Mouse (Mus musculus): ENCODE data around the gene Ccdc184. TPM values are rescaled to one million over a fixed set of nuclear protein-coding genes. Genes with fewer than 3 reads are reported as not detected.

Gene Ccdc184
- total RNA-seq, 2 experiments from 2014 or later: not detected

GRCm38 (mm10) chr15:98213336-98213870, 46.4 kb downstream of the Ccdc184 start:
- peak; percentile 20; the same call in 1 of the 2 replicates for ATAC-seq (replicated peaks; ENCODE audit: poor library complexity, severe bottlenecking)

DNA sequence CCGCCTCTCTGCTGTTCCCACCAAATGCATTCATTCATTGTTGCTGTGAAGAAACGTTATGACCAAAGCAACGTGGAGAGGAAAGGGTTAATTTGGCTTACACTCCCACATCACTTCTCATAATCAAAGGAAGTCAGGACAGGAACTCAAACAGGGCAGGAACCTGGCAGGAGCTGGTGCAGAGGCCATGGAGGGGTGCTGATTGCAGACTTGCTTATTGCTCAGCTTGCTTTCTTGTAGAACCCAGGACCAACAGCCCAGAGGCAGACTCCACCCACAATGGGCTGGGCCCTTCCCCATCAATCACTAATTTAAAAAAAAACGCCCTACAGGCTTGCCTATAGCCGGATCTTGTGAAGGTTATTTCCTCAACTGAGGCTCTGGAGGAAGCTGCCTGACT, 47.2 kb downstream of the Ccdc184 start:
- no peak for ATAC-seq (replicated peaks; ENCODE audit: poor library complexity, severe bottlenecking)

Other genes with a start within 250 kb of the Ccdc184 start
- 48.8 and 61.7 TPM in 2 replicates for gene Tmem106c, start 203.0 kb upstream of the Ccdc184 start, total RNA-seq (2014; fragmentation: Nextera tagmentation)
- 29.0 and 32.7 TPM in 2 replicates for gene Tmem106c, start 203.0 kb upstream of the Ccdc184 start, total RNA-seq (2017)
- gene Col2a1, start 162.5 kb upstream of the Ccdc184 start, total RNA-seq (2014; fragmentation: Nextera tagmentation): not detected in 2 replicates
- not detected in 2 replicates for gene Col2a1, start 162.5 kb upstream of the Ccdc184 start, total RNA-seq (2017)
- gene Pfkm, start 74.6 kb upstream of the Ccdc184 start, total RNA-seq (2014; fragmentation: Nextera tagmentation): 9.5 and 11.5 TPM in 2 replicates
- 10.8 and 15.8 TPM in 2 replicates for gene Pfkm, start 74.6 kb upstream of the Ccdc184 start, total RNA-seq (2017)
- 82.1 and 83.1 TPM in 2 replicates for gene Senp1, start 73.4 kb upstream of the Ccdc184 start, total RNA-seq (2014; fragmentation: Nextera tagmentation)
- 60.5 and 66.6 TPM in 2 replicates for gene Senp1, start 73.4 kb upstream of the Ccdc184 start, total RNA-seq (2017)
- gene Asb8, start 1.5 kb upstream of the Ccdc184 start, total RNA-seq (2014; fragmentation: Nextera tagmentation): 27.8 and 31.3 TPM in 2 replicates
- gene Asb8, start 1.5 kb upstream of the Ccdc184 start, total RNA-seq (2017): 21.0 and 22.8 TPM in 2 replicates
- not detected in 2 replicates for gene Olfr288, start 28.4 kb downstream of the Ccdc184 start, total RNA-seq (2014; fragmentation: Nextera tagmentation)
- not detected in 2 replicates for gene Olfr288, start 28.4 kb downstream of the Ccdc184 start, total RNA-seq (2017)
- gene Gm44579, start 53.8 kb downstream of the Ccdc184 start, total RNA-seq (2014; fragmentation: Nextera tagmentation): not detected in 2 replicates
- gene Gm44579, start 53.8 kb downstream of the Ccdc184 start, total RNA-seq (2017): not detected in 2 replicates
- gene Olfr287, start 53.9 kb downstream of the Ccdc184 start, total RNA-seq (2014; fragmentation: Nextera tagmentation): not detected in 2 replicates
- gene Olfr287, start 53.9 kb downstream of the Ccdc184 start, total RNA-seq (2017): not detected in 2 replicates
- 0.36 TPM in 1 of 2 replicates, not detected in the other for gene Olfr286, start 67.3 kb downstream of the Ccdc184 start, total RNA-seq (2014; fragmentation: Nextera tagmentation)
- gene Olfr286, start 67.3 kb downstream of the Ccdc184 start, total RNA-seq (2017): 0.86 TPM in 1 of 2 replicates, not detected in the other
- not detected in 2 replicates for gene H1fnt, start 90.1 kb downstream of the Ccdc184 start, total RNA-seq (2014; fragmentation: Nextera tagmentation)
- gene H1fnt, start 90.1 kb downstream of the Ccdc184 start, total RNA-seq (2017): not detected in 2 replicates
- gene Zfp641, start 129.0 kb downstream of the Ccdc184 start, total RNA-seq (2014; fragmentation: Nextera tagmentation): not detected in 2 replicates
- not detected in 2 replicates for gene Zfp641, start 129.0 kb downstream of the Ccdc184 start, total RNA-seq (2017)
- not detected in 2 replicates for gene Olfr285, start 150.2 kb downstream of the Ccdc184 start, total RNA-seq (2014; fragmentation: Nextera tagmentation)
- gene Olfr285, start 150.2 kb downstream of the Ccdc184 start, total RNA-seq (2017): not detected in 2 replicates
- gene Olfr284, start 173.8 kb downstream of the Ccdc184 start, total RNA-seq (2014; fragmentation: Nextera tagmentation): not detected in 2 replicates
- not detected in 2 replicates for gene Olfr284, start 173.8 kb downstream of the Ccdc184 start, total RNA-seq (2017)
- gene Olfr283, start 213.8 kb downstream of the Ccdc184 start, total RNA-seq (2014; fragmentation: Nextera tagmentation): not detected in 2 replicates
- not detected in 2 replicates for gene Olfr283, start 213.8 kb downstream of the Ccdc184 start, total RNA-seq (2017)